Mouse (Mus musculus): Measurements from ENCODE around the gene Pnck.
A peak's percentile ranks its signal among the peaks of the same experiment; 100 is the strongest.

Pnck gene

DNA sequence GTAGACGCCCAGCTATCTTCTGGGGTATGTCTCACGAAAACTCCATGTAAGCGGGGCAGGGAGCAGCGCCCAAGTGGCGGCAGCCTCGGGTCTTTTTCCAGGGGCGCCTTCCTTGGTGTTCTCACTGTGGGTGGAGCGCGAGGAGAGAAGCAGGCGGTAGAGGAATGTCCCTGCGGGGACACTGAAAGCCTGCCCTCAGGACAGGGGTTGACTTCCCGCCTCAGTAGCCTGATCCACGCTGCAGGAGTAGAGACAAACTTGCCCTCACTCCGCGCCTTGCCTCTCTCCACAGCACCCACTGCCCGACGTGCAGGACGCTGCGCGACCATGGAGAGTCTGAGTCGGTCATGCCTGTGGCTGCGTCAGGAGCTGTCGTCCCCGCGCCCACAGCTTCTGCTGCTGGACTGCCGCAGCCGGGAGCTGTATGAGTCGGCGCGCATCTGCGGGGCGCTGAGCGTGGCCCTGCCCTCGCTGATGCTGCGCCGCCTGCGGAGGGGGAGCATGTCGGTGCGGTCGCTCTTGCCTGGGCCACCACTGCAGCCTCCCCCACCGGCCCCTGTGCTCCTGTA, 19.9 kb downstream of the Pnck start:
- no peak for DNase-seq (ENCODE audit: inconsistent ontology term)

GRCm38 (mm10) chrX:73639255-73639675, 20.7 kb downstream of the Pnck start, which contains the start of gene Dusp9:
Dusp9 (plus strand) TSS chrX:73639419.
- DNase-seq (ENCODE audit: inconsistent ontology term), result peak; percentile 62

GRCm38 (mm10) chrX:73637415-73637814, 22.5 kb downstream of the Pnck start:
- peak; percentile 12 for DNase-seq (ENCODE audit: inconsistent ontology term)

DNA sequence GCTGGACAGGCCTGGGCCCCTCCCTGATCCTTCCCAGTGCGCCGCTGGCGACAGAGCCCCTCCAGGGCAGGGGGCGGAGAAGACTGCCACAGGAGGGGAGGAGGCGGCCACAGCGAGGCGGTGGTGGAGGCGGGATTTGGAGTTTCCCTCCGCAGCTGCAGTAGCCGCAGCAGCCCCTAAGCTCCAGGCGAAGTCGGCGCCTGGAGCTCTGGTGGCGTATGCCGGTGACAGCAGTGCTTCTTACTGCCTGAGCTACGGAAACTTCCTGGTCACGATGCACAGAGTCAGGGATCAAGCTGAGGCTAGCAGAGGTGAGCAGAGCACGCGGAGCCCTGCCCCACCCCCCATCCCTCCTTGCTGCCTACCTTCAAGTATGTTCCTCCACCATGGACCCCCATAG, 24.5 kb downstream of the Pnck start:
- no peak for DNase-seq (ENCODE audit: inconsistent ontology term)

GRCm38 (mm10) chrX:73626981-73627380, 32.9 kb downstream of the Pnck start:
- no peak for DNase-seq (ENCODE audit: inconsistent ontology term)

DNA sequence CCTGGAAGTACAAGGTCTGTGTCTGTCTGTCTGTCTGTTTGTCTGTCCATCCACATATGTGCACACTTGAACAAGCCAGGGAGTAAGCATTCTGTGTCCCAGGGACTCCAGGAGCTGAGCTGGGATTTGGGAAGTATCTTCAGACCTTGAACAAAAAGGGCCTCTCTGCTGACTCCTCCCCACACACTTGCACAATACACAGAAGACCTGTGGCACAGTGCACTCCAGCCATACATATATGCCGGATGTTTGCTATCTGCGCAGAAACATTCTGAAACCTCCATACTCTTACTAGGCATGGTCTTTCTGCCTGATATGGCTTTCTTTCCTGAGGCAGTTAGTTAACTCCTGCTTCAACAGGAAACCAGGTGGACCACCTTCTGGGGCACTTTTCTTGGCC, 40.0 kb downstream of the Pnck start:
- DNase-seq (ENCODE audit: inconsistent ontology term), result no peak

DNA sequence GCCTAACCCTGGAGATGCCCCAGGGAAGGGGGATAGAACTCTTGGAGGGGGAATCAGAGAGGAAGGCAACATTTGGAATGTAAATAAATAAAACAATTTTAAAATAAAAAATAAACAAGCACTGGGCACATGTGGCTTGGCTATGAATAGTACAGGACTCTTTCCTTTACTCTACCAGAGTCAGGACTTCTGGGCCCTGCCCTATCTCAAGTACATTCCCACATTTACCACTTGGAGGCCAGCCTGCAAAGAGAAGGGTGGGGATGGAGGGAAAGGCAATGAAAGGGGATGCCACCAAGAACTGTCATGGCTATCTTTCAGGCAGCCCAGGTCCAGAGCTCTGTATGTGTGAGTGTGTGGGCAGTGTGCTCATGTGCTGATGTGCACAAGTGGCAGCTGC, 40.5 kb downstream of the Pnck start:
- DNase-seq (ENCODE audit: inconsistent ontology term), result no peak

DNA sequence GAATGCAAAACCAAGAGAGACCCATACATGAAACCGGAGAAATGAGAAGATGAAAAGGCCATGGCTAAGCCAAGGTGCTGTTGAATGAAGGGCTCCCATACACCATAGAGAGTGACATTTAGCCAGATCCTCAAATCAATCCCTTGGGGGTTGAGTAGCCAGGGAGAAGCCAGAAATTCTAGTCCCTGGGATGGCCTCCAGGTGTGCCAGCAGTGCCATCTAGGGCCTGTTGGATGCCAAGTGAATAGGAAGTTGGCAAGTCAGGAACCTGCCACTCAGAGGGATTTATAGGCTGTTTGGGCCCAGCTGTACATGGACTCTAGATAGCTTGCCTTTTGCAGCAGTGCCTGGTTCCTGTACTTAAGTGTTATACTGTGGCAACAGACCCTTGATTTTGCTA, 44.0 kb downstream of the Pnck start:
- DNase-seq (ENCODE audit: inconsistent ontology term), result no peak

DNA sequence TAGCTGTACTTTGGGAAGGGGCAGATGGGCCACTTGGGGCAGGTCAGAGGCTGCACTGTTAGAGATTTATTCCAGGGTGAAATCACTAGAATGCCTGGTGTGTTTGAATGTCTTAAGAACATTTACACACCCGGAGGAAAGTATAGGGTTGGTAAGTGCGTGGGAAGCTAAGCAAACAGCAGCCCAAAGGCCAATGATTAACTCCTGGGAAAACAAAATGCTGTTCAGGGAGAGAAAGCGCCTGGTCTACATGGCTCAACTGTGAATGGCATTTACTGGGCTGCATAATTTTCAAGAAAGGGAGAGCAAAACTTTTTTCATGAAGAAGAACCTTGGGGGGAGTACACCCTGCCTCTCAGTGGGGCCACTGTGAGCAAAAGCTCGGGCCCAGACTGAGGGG, 46.3 kb downstream of the Pnck start:
- DNase-seq (ENCODE audit: inconsistent ontology term), result no peak

Measured in Muller cell, postnatal 12 days (primary cell).